Mouse (Mus musculus) ES-Bruce4 (cell line): ENCODE measurements around the gene Scrn1.

Experiments used
- CTCF ChIP-seq: IDR thresholded peaks from one replicate; pipeline ENCODE4 v1.8.1; 2011; ENCODE audit warnings: low read depth, low read length
- POLR2A ChIP-seq: IDR thresholded peaks from one replicate; pipeline ENCODE4 v1.8.1; 2011; ENCODE audit warnings: low read length; ENCODE audit not compliant: insufficient read depth

DNA sequence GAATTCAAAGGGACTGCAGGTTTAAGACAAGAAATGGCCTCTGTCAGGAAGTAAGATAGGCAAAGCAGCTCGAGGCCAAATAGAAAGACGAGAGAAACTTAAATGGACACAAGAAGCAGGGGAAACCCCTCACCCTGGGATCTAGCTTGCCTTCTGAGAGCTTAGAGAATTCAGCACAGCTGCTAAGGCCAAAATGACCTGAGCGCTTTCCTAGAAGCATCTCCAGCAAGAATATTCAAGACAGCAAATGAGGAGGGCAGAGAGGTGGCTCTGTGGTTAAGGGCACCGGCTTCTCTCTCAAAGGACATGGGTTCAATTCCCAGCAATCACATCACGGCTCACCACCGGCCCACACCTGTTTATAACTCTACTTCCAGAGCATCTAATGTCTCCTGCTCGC, 29.2 kb downstream of the Scrn1 start:
- TF ChIP-seq CTCF (no peak), POLR2A (no peak)
